ENCODE assay signal across 18 mouse cellular contexts in the genomic region with DNA sequence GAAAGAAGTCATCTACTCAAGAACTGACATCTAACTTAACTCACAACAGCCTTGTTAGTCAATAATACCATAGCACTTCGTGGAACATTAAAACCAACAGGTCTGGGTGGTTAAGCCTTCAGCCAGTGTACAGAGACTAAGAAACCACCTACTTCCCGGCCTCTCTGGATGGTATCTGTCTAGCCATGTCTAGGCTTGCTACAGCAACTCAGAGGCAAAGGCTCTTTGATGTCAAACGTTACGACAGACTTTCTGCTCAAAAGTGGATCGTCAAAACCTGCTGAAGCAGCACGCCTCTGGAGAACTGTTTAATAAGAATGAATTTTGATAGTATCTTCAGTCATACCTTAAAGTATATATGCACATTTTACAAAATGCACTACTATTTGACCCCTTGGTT.
"Had no signal": no experiment of that assay in that cellular context is flagged by ENCODE, and none has a peak within 500 bp of the region (broad histone marks: within the 10 kb centered on the region; RNA-seq: fewer than 3 reads in every experiment).

No protein-coding gene starts in this region.

- ATAC-seq: liver, postnatal 0 days; midbrain, embryonic 16.5 days had no signal

- H3K9ac ChIP-seq: liver, embryonic 15.5 days; liver, postnatal 0 days; lung, embryonic 15.5 days; midbrain, embryonic 12.5 days; neural tube, embryonic 13.5 days; neural tube, embryonic 15.5 days; stomach, embryonic 15.5 days had no signal

- DNase-seq: liver, postnatal 0 days; lung, adult 2 months; midbrain, embryonic 14.5 days; right cerebral cortex, postnatal 14 days; thymus, adult 2 months; thymus, postnatal 25 days; thymus, postnatal 4 days had no signal

- H3K4me2 ChIP-seq: liver, embryonic 15.5 days; lung, embryonic 15.5 days; midbrain, embryonic 12.5 days; neural tube, embryonic 13.5 days; neural tube, embryonic 15.5 days; stomach, embryonic 15.5 days had no signal

- H3K9me3 ChIP-seq: liver, embryonic 15.5 days; lung, embryonic 15.5 days; megakaryocyte, embryonic 14.5 days; midbrain, embryonic 12.5 days; neural tube, embryonic 13.5 days; neural tube, embryonic 15.5 days; stomach, embryonic 15.5 days had no signal

- H3K4me1 ChIP-seq: liver, embryonic 15.5 days; lung, embryonic 15.5 days; megakaryocyte, embryonic 14.5 days; midbrain, embryonic 12.5 days; neural tube, embryonic 13.5 days; neural tube, embryonic 15.5 days; stomach, embryonic 15.5 days had no signal

- H3K27me3 ChIP-seq: liver, embryonic 15.5 days; lung, embryonic 15.5 days; megakaryocyte, embryonic 14.5 days; midbrain, embryonic 12.5 days; neural tube, embryonic 13.5 days; neural tube, embryonic 15.5 days; stomach, embryonic 15.5 days had no signal

- H3K36me3 ChIP-seq: liver, embryonic 15.5 days; lung, embryonic 15.5 days; midbrain, embryonic 12.5 days; neural tube, embryonic 13.5 days; neural tube, embryonic 15.5 days; stomach, embryonic 15.5 days had no signal

- H3K4me3 ChIP-seq: liver, embryonic 15.5 days; lung, embryonic 15.5 days; megakaryocyte, embryonic 14.5 days; midbrain, embryonic 12.5 days; myocyte; neural tube, embryonic 13.5 days; neural tube, embryonic 15.5 days; stomach, embryonic 15.5 days had no signal

- H3K27ac ChIP-seq: liver, embryonic 15.5 days; lung, embryonic 15.5 days; macrophage; midbrain, embryonic 12.5 days; neural tube, embryonic 13.5 days; neural tube, embryonic 15.5 days; stomach, embryonic 15.5 days; stomach, postnatal 0 days had no signal
